Mouse (Mus musculus) retina, postnatal 1 day (tissue): ENCODE data around the gene Cxcl12.

Source experiments
- DNase-seq: peaks from one replicate; pipeline ENCODE4 v3.0.0-alpha.2; 2012

Gene Cxcl12

DNA sequence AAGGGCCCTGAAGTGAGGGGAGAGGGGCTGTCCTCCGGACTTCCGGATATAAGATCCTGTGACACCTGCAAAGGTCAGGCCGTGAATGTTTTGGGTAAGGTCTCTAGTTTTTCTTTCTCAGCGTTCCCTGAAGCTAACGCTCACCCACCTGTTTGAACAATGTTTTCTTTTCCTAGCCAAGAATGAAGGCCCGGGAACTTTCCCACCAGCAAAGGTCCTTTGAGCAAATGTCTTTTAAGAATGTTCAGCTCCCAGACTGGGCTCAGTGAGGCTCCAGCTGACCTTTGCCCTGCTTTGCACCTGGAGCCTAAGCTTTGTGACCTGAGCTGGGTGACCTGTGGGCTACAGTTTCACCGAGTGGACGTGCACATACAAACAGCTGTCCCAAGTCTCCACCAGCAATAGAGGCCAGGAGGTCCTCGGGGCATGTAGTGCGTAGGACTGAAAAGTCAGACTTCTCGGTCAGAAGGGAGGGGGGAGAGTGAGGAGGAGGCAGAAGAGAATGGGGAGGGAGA is 52.6 kb downstream of the Cxcl12 start:
- no peak for DNase-seq
